Mouse (Mus musculus) Muller cell, postnatal 12 days (primary cell): ENCODE results near the gene Creb3l1.

Source experiments
- DNase-seq: peaks from one replicate; pipeline ENCODE4 v3.0.0-alpha.2; 2015; ENCODE audit errors: inconsistent ontology term

Gene Creb3l1

GRCm38 (mm10) chr2:91946836-91947235 lies 77.5 kb downstream of the Creb3l1 start:
- no peak for DNase-seq

GRCm38 (mm10) chr2:91945483-91945882 lies 78.8 kb downstream of the Creb3l1 start, which contains the start of gene Gm9821:
Gene Gm9821, plus strand, starts transcription at chr2:91945703.
- DNase-seq: no peak

- no peak for DNase-seq
Observed at GRCm38 (mm10) chr2:91944170-91944950, 79.9 kb downstream of the Creb3l1 start.

- DNase-seq: no peak
Observed at GRCm38 (mm10) chr2:91942356-91942755, 81.9 kb downstream of the Creb3l1 start.

GRCm38 (mm10) chr2:91939303-91939935 lies 84.9 kb downstream of the Creb3l1 start:
- DNase-seq: no peak

GRCm38 (mm10) chr2:91936154-91936553 lies 88.1 kb downstream of the Creb3l1 start:
- DNase-seq: no peak

- DNase-seq: no peak
Observed at GRCm38 (mm10) chr2:91934826-91935525, 89.3 kb downstream of the Creb3l1 start.

- no peak for DNase-seq
Observed at GRCm38 (mm10) chr2:91934016-91934415, 90.3 kb downstream of the Creb3l1 start.

- DNase-seq: no peak
Observed at GRCm38 (mm10) chr2:91933471-91933870, 90.8 kb downstream of the Creb3l1 start.

GRCm38 (mm10) chr2:91932737-91933350 lies 91.5 kb downstream of the Creb3l1 start:
- DNase-seq: no peak
